Mouse (Mus musculus): Measurements from ENCODE around the gene Nr1i3.

DNA sequence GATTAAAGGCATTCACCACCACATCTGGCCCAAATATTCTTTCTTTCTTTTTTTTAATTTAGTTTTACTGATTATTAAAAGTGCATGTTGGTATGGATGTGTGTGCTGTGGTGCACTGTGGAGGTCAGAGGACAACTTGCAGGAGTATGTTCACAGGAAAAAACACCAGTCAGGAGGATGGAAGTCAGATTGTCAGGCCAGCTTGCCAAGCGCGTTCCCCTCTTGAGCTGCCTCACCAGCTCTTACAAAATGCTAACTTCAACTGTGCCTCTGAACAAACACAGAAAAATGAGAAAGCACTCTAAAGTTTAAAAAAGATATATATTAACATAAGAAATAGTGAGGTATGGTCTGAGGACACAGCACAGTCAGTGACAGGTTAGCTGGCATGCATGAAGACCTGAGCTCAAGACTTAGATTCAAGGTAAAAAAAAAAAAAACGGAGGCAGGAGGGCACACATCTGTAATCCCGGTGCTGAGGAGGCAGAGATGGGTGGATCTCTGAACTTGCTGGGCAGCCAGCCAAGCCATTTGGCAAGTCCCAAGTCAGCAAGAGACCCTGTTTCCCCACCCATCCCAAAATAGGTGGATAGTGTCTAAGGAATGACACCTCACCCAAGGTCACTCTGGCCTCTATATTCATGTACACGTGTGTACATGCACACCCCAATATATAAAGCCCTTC is 34.1 kb upstream of the Nr1i3 start:
- TF ChIP-seq CTCF (IDR thresholded peaks at IDR 0.05; ENCODE audit: low read depth, low read length) (no peak), POLR2A (IDR thresholded peaks at IDR 0.05; ENCODE audit: borderline replicate concordance, low read depth, low read length) (no peak)
